ENCODE assay signal across 8 mouse cellular contexts in the genomic region with DNA sequence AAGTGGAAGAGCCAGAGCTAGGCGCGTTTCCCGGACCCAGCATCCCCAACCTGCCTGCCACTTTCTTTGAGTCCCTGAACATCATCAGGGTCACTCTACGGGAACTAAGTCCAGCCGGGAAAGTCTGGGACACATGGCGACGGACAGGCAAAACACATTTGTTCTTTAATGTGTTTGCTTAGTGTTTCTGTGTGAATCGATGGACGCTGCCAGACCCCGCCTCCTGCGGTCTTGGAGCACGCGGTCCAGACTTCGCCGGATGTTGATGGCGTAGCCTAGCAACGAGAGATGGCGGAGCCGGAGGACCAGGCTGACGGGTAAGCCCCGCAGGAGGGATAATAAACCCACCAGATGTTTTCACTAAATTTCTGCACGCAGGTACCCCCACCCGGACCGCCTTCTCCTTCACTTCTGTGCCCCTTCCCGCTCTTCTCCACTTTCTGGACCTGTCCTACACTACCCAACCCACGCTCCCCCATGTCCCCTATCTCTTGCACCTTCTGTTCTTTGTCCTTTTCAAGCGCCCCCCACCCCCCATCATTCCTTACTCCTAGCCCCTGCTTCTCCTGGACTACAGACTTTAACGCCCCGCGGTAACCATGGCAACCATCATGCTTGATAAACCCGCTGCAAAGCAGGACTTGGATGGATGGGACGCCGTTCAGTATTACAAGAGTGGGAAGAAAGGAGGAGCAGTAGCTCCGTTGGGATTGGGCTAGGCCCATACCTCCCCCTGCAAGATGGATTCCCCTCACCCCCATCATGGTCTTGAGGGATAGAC. TPM values are rescaled to one million over a fixed set of nuclear protein-coding genes. Genes with fewer than 3 reads are reported as not detected.
A peak's percentile ranks its signal among the peaks of the same experiment; 100 is the strongest.
DNase-seq lines count a peak whose midpoint lies in the region; ATAC-seq and TF ChIP-seq lines count a peak whose summit lies in the region.

No protein-coding gene starts in this region.

- no peak overlapping the region for H3K27ac ChIP-seq in CH12.LX (ENCODE audit: insufficient read depth, low read depth)
- H3K27ac ChIP-seq in hindbrain, embryonic 10.5 days, result peak overlapping the region; percentile 94
- H3K27ac ChIP-seq in lung, postnatal 0 days (ENCODE audit: low read length), result 0 out of 2 replicates have a peak overlapping the region, but pooled peaks have one; percentile 26
- no peak overlapping the region for H3K27ac ChIP-seq in olfactory bulb, adult 2 months (ENCODE audit: insufficient read depth, low read depth, low read length)

- TF ChIP-seq CTCF in CH12.LX (conservative IDR thresholded peaks at IDR 0.05 in 1 of 2, IDR thresholded peaks at IDR 0.05 in 1 of 2; ENCODE audit: low read depth in 2 of 2, low read length in 2 of 2), result no peak
- no peak for TF ChIP-seq CTCF in lung, postnatal 0 days (IDR thresholded peaks at IDR 0.05)
- TF ChIP-seq CTCF in olfactory bulb, adult 2 months (IDR thresholded peaks at IDR 0.05; ENCODE audit: insufficient read depth, low read depth, low read length), result no peak

- peak overlapping the region; percentile 41 to 71 (median 47) for H3K4me3 ChIP-seq in CH12.LX (replicated peaks in 1 of 3; ENCODE audit: low read depth in 2 of 3, low read length in 2 of 3, poor library complexity in 1 of 3)
- H3K4me3 ChIP-seq in hindbrain, embryonic 10.5 days, result peak overlapping the region; percentile 92
- H3K4me3 ChIP-seq in lung, postnatal 0 days (ENCODE audit: low read depth, low read length), result peak overlapping the region; percentile 72
- H3K4me3 ChIP-seq in olfactory bulb, adult 2 months (ENCODE audit: insufficient read depth, low read depth, low read length), result peak overlapping the region; percentile 79

- dilution Hi-C loops in CH12.LX (cut with MboI; ENCODE audit: extremely low pct_ligation_motif_present, extremely low pct_unique_long_range_greater_than_20kb, low sequenced_read_pairs), result no loop called here

- 2% methylated on average over 34 of the region's 34 CpGs for WGBS in hindbrain, embryonic 10.5 days
- 1% methylated on average over 34 of the region's 34 CpGs for WGBS in lung, postnatal 0 days
- WGBS in olfactory bulb, adult 2 months, result 1% methylated on average over 34 of the region's 34 CpGs

- no peaks in the 10 kb centered on the region for H3K9me3 ChIP-seq in CH12.LX (replicated peaks; ENCODE audit: low read length)
- H3K9me3 ChIP-seq in hindbrain, embryonic 10.5 days, result 0 out of 2 replicates have a peak, but pooled peaks cover 2% of the 10 kb centered on the region
- no peaks in the 10 kb centered on the region for H3K9me3 ChIP-seq in lung, postnatal 0 days (ENCODE audit: low read length)

- peak; percentile 72 for DNase-seq in CH12.LX (ENCODE audit: extremely low read depth)
- DNase-seq in adrenal gland, postnatal 36 days, result peak; percentile 74 to 81
- peak; percentile 92 for DNase-seq in hindbrain, embryonic 10.5 days (ENCODE audit: low spot score)
- DNase-seq in layer of hippocampus, adult 9-11 months, result peak; percentile 65
- DNase-seq in lung, postnatal 0 days (ENCODE audit: low spot score), result peak; percentile 86
- peak; percentile 51 to 60 for DNase-seq in thymus, postnatal 36 days

- peak overlapping the region; percentile 17 for H3K9ac ChIP-seq in CH12.LX (ENCODE audit: insufficient read depth, low read depth)
- H3K9ac ChIP-seq in lung, postnatal 0 days (replicated peaks; ENCODE audit: low read depth), result peak overlapping the region; percentile 72; the same call in 1 of the 2 replicates

- peaks cover 92% of the 10 kb centered on the region for H3K27me3 ChIP-seq in CH12.LX (replicated peaks)
- no peaks in the 10 kb centered on the region for H3K27me3 ChIP-seq in hindbrain, embryonic 10.5 days (ENCODE audit: insufficient read depth, poor library complexity, severe bottlenecking)
- no peaks in the 10 kb centered on the region for H3K27me3 ChIP-seq in lung, postnatal 0 days (replicated peaks; ENCODE audit: insufficient read depth, low read length)

- peak; percentile 74; the same call in 1 of the 2 replicates for ATAC-seq in frontal cortex, adult (ENCODE audit: low TSS enrichment)
- ATAC-seq in lung, postnatal 0 days, result peak; percentile 82

- TF ChIP-seq EP300 in CH12.LX (IDR thresholded peaks at IDR 0.05; ENCODE audit: low read length), result no peak
- no peak for TF ChIP-seq EP300 in lung, postnatal 0 days (IDR thresholded peaks at IDR 0.05)

- H3K79me2 ChIP-seq in CH12.LX (replicated peaks; ENCODE audit: control insufficient read depth, extremely low read depth, insufficient read depth, poor library complexity, severe bottlenecking), result no peaks in the 10 kb centered on the region

- no peaks in the 10 kb centered on the region for H3K36me3 ChIP-seq in CH12.LX (replicated peaks in 1 of 2; ENCODE audit: control insufficient read depth in 1 of 2, insufficient read depth in 1 of 2, low read length in 1 of 2)
- H3K36me3 ChIP-seq in hindbrain, embryonic 10.5 days, result peaks cover 36% of the 10 kb centered on the region
- H3K36me3 ChIP-seq in lung, postnatal 0 days (ENCODE audit: insufficient read depth, low read length), result no peaks in the 10 kb centered on the region

- H3K4me1 ChIP-seq in CH12.LX (ENCODE audit: control insufficient read depth in 1 of 2, insufficient read depth in 2 of 2), result peaks cover 3 to 29% of the 10 kb centered on the region in 2 experiments
- peaks cover 66% of the 10 kb centered on the region for H3K4me1 ChIP-seq in hindbrain, embryonic 10.5 days (replicated peaks)
- H3K4me1 ChIP-seq in lung, postnatal 0 days (ENCODE audit: insufficient read depth, low read depth, low read length), result peaks cover 12% of the 10 kb centered on the region; the same call in 1 of the 2 replicates
- H3K4me1 ChIP-seq in olfactory bulb, adult 2 months (ENCODE audit: control insufficient read depth, insufficient read depth, low read length), result peaks cover 23% of the 10 kb centered on the region

- TF ChIP-seq RAD21 in CH12.LX (IDR thresholded peaks at IDR 0.05; ENCODE audit: low read depth, low read length), result no peak

- H3K4me2 ChIP-seq in CH12.LX (ENCODE audit: insufficient read depth, low read depth, poor library complexity, severe bottlenecking), result peak overlapping the region; percentile 97
- H3K4me2 ChIP-seq in lung, postnatal 0 days (replicated peaks; ENCODE audit: low read depth, low read length), result peak overlapping the region; percentile 92

- in situ Hi-C loops in CH12.LX (cut with MboI; ENCODE audit: low pct_ligation_motif_present, low pct_unique_long_range_greater_than_20kb, low sequenced_read_pairs), result no loop called here

- no peak for TF ChIP-seq POLR2A in CH12.LX (IDR thresholded peaks at IDR 0.05; ENCODE audit: low read depth, low read length)
- no peak for TF ChIP-seq POLR2A in olfactory bulb, adult 2 months (IDR thresholded peaks at IDR 0.05; ENCODE audit: insufficient read depth, low read depth, low read length)

TF ChIP-seq in CH12.LX, 34 proteins besides CTCF, POLR2A, EP300 and RAD21:
- TF ChIP-seq HCFC1 (IDR thresholded peaks at IDR 0.05; ENCODE audit: low read depth, low read length) (peak; percentile 21; the same call in 1 of the 2 replicates), MXI1 (IDR thresholded peaks at IDR 0.05; ENCODE audit: low read depth, low read length) (peak; percentile 99), CHD1 (IDR thresholded peaks at IDR 0.05; ENCODE audit: low read depth, low read length) (no peak), MYC (IDR thresholded peaks at IDR 0.05; ENCODE audit: low read depth, low read length) (peak; percentile 89), MAX (IDR thresholded peaks at IDR 0.05; ENCODE audit: low read length) (peak; percentile 97), SIN3A (IDR thresholded peaks at IDR 0.05; ENCODE audit: low read length) (peak; percentile 97), BHLHE40 (IDR thresholded peaks at IDR 0.05; ENCODE audit: low read depth, low read length) (peak; percentile 49; the same call in 1 of the 2 replicates), ZKSCAN1 (IDR thresholded peaks at IDR 0.05; ENCODE audit: borderline replicate concordance, low read depth, low read length) (no peak)

RNA-seq across cellular contexts. Expression of a gene that starts 0.7 kb away (rescaled TPM):
- total RNA-seq in CH12.LX (2012; rRNA removed) (0.80 and 1.3 TPM in 2 replicates), CH12.LX (2014; rRNA removed) (0.82 and 0.97 TPM in 2 replicates)
- 1.2 and 1.4 TPM in 2 replicates for polyA plus RNA-seq in CH12.LX (2012; ENCODE audit: insufficient read length, low read depth)
- total RNA-seq in adrenal gland, postnatal 36 days (2021), result under 1 TPM; 0.40 to 0.66 TPM
- polyA plus RNA-seq in hindbrain, embryonic 10.5 days (2016; fragmentation: Nextera tagmentation; extraction: Ambion mirVana), result 20.0 and 21.3 TPM in 2 replicates
- 6.1 and 6.3 TPM in 2 replicates for polyA plus RNA-seq in lung, postnatal 0 days (2015; fragmentation: Nextera tagmentation; extraction: Ambion mirVana)
- polyA plus RNA-seq in olfactory bulb, adult 2 months (2012; ENCODE audit: insufficient read depth, insufficient read length, low replicate concordance, missing spikeins), result not detected in 2 replicates

RNA-seq across cellular contexts. Expression of a gene that starts 0.7 kb away (rescaled TPM):
- total RNA-seq in CH12.LX (2012; rRNA removed) (9.4 and 15.9 TPM in 2 replicates), CH12.LX (2014; rRNA removed) (0.65 and 0.79 TPM in 2 replicates)
- 2.4 and 2.7 TPM in 2 replicates for polyA plus RNA-seq in CH12.LX (2012; ENCODE audit: insufficient read length, low read depth)
- 10 to 100 TPM; 14.3 to 15.9 TPM for total RNA-seq in adrenal gland, postnatal 36 days (2021)
- 29.5 and 37.9 TPM in 2 replicates for polyA plus RNA-seq in hindbrain, embryonic 10.5 days (2016; fragmentation: Nextera tagmentation; extraction: Ambion mirVana)
- polyA plus RNA-seq in lung, postnatal 0 days (2015; fragmentation: Nextera tagmentation; extraction: Ambion mirVana), result 11.9 and 12.9 TPM in 2 replicates
- not detected in 2 replicates for polyA plus RNA-seq in olfactory bulb, adult 2 months (2012; ENCODE audit: insufficient read depth, insufficient read length, low replicate concordance, missing spikeins)

RNA-seq across cellular contexts. Expression of a gene that starts 38.7 kb away (rescaled TPM):
- total RNA-seq in CH12.LX (2012; rRNA removed) (80.8 and 105 TPM in 2 replicates), CH12.LX (2014; rRNA removed) (19.6 and 19.8 TPM in 2 replicates)
- 91.0 and 93.2 TPM in 2 replicates for polyA plus RNA-seq in CH12.LX (2012; ENCODE audit: insufficient read length, low read depth)
- 100 to 1,000 TPM in 1 of 2 experiments, 10 to 100 TPM in 1; 95.1 to 103 TPM for total RNA-seq in adrenal gland, postnatal 36 days (2021)
- 28.3 and 35.5 TPM in 2 replicates for polyA plus RNA-seq in hindbrain, embryonic 10.5 days (2016; fragmentation: Nextera tagmentation; extraction: Ambion mirVana)
- 39.1 and 45.1 TPM in 2 replicates for polyA plus RNA-seq in lung, postnatal 0 days (2015; fragmentation: Nextera tagmentation; extraction: Ambion mirVana)
- not detected in 2 replicates for polyA plus RNA-seq in olfactory bulb, adult 2 months (2012; ENCODE audit: insufficient read depth, insufficient read length, low replicate concordance, missing spikeins)

Comparison
In these comparisons a context has a peak if more than half of its experiments do, and no peak if none do; other contexts are left out.
1. H3K27ac ChIP-seq: peak in hindbrain, embryonic 10.5 days (single experiment) and lung, postnatal 0 days (single experiment); none in CH12.LX (single experiment) and olfactory bulb, adult 2 months (single experiment).
2. Peak in every context shown above with its lines, with median percentiles within 50 percentile points of each other: DNase-seq and H3K4me3 ChIP-seq.